Mouse (Mus musculus) forebrain, embryonic 11.5 days (tissue): ENCODE measurements around the gene Nsd2. TPM values are rescaled to one million over a fixed set of nuclear protein-coding genes. Genes with fewer than 3 reads are reported as not detected.
"Not testable (repeated sequence)": the region's sequence is repeated elsewhere in the genome, so short reads cannot be mapped to it uniquely, and the experiment has no call there.

Experiments
- ATAC-seq: fragments of 200-750 bp; cut with Nextera tagmentation; replicated peaks from 2 replicates; pipeline ENCODE4 v1.8.0; 2017; ENCODE audit warnings: moderate TSS enrichment; ENCODE audit not compliant: low FRiP score
- DNase-seq: peaks from one replicate; pipeline ENCODE4 v3.0.0-alpha.2; 2017; ENCODE audit warnings: low spot score
- H3K27ac ChIP-seq: fragments of 300-500 bp; sonication (generic); 2 replicates; pipeline ENCODE4 v1.5.1; 2014; ENCODE audit warnings: low read depth, low read length
- H3K27me3 ChIP-seq: fragments of 300-500 bp; sonication (generic); 2 replicates; pipeline ENCODE4 v1.6.1; 2014; ENCODE audit warnings: mild to moderate bottlenecking, low read length, mixed read lengths; ENCODE audit not compliant: control insufficient read depth, insufficient read depth
- H3K36me3 ChIP-seq: fragments of 300-500 bp; sonication (generic); 2 replicates; pipeline ENCODE4 v1.6.1; 2014; ENCODE audit warnings: mild to moderate bottlenecking, low read length, moderate library complexity, mixed read lengths; ENCODE audit not compliant: control insufficient read depth, insufficient read depth
- H3K4me1 ChIP-seq: fragments of 300-500 bp; sonication (generic); replicated peaks from 2 replicates; pipeline ENCODE4 v1.6.1; 2014; ENCODE audit warnings: low read length, mixed read lengths; ENCODE audit not compliant: control insufficient read depth, insufficient read depth
- H3K4me2 ChIP-seq: fragments of 300-500 bp; sonication (generic); 2 replicates; pipeline ENCODE4 v1.6.1; 2014; ENCODE audit warnings: low read depth, mild to moderate bottlenecking, low read length, moderate library complexity, mixed read lengths; ENCODE audit not compliant: severe bottlenecking
- H3K4me3 ChIP-seq: fragments of 300-500 bp; sonication (generic); 2 replicates; pipeline ENCODE4 v1.5.1; 2014; ENCODE audit warnings: low read depth, low read length
- H3K9ac ChIP-seq: fragments of 300-500 bp; sonication (generic); 2 replicates; pipeline ENCODE4 v1.6.1; 2014; ENCODE audit warnings: low read length
- H3K9me3 ChIP-seq: fragments of 300-500 bp; sonication (generic); 2 replicates; pipeline ENCODE4 v1.6.1; 2016; ENCODE audit warnings: low read length, mixed read lengths; ENCODE audit not compliant: control insufficient read depth
- WGBS: fragments of 180-500 bp; shearing (Covaris S2); extraction: QIAGEN DNeasy Blood & Tissue Kit; methylation state at CpG from one replicate; pipeline ENCODE4 v1.1.7; 2014; 5-methylcytosine and 5-hydroxymethylcytosine counted together
- microRNA-seq: library from miRNA; unstranded; fragments of <30 nt; microRNA quantifications from one replicate; pipeline ENCODE4, GENCODE M21; 2016; ENCODE audit not compliant: insufficient number of aligned reads
- polyA plus RNA-seq: library from polyadenylated mRNA; unstranded; fragments of >200 nt; fragmentation: Nextera tagmentation; extraction: Ambion mirVana; gene quantifications from 2 replicates; pipeline ENCODE4 v1.2.1, GENCODE M21; 2014

Nsd2 gene
- polyA plus RNA-seq, 1 experiment from 2014 or later: 131 TPM

- 84% methylated on average over 16 of the region's 16 CpGs for WGBS
- H3K9ac ChIP-seq, H3K4me1 ChIP-seq, ATAC-seq, H3K27me3 ChIP-seq, H3K9me3 ChIP-seq, H3K27ac ChIP-seq, H3K4me3 ChIP-seq, H3K4me2 ChIP-seq, DNase-seq, H3K36me3 ChIP-seq: not testable (repeated sequence)
Measured at GRCm38 (mm10) chr5:33947035-33947434, 126.5 kb downstream of the Nsd2 start.

Small RNA genes lying within 50 kb of the gene (microRNA-seq; reads per million reads assigned to microRNA genes)
- not detected for gene Mir7024

Other genes starting within 250 kb of the Nsd2 start
- 71.4 and 74.4 TPM in 2 replicates for gene Fam53a, start 191.1 kb upstream of the Nsd2 start, polyA plus RNA-seq
- 0.48 and 0.55 TPM in 2 replicates for gene Gm9903, start 190.8 kb upstream of the Nsd2 start, polyA plus RNA-seq
- 295 and 321 TPM in 2 replicates for gene Slbp, start 168.2 kb upstream of the Nsd2 start, polyA plus RNA-seq
- gene Tacc3, start 162.6 kb upstream of the Nsd2 start, polyA plus RNA-seq: 331 and 332 TPM in 2 replicates
- gene Tmem129, start 162.3 kb upstream of the Nsd2 start, polyA plus RNA-seq: 39.3 and 41.8 TPM in 2 replicates
- gene Fgfr3, start 99.1 kb upstream of the Nsd2 start, polyA plus RNA-seq: 100 and 105 TPM in 2 replicates
- gene Letm1, start 37.9 kb upstream of the Nsd2 start, polyA plus RNA-seq: 59.7 and 63.9 TPM in 2 replicates
- gene Nelfa, start 115.7 kb downstream of the Nsd2 start, polyA plus RNA-seq: 86.3 and 88.3 TPM in 2 replicates
- gene Gm1673, start 162.7 kb downstream of the Nsd2 start, polyA plus RNA-seq: 228 and 239 TPM in 2 replicates
- 1.9 and 2.0 TPM in 2 replicates for gene Nat8l, start 175.3 kb downstream of the Nsd2 start, polyA plus RNA-seq